Mouse (Mus musculus): ENCODE measurements around the gene Galnt6.
A peak's percentile ranks its signal among the peaks of the same experiment; 100 is the strongest.
"Not testable (repeated sequence)": the region's sequence is repeated elsewhere in the genome, so short reads cannot be mapped to it uniquely, and the experiment has no call there.

The Galnt6 gene

DNA sequence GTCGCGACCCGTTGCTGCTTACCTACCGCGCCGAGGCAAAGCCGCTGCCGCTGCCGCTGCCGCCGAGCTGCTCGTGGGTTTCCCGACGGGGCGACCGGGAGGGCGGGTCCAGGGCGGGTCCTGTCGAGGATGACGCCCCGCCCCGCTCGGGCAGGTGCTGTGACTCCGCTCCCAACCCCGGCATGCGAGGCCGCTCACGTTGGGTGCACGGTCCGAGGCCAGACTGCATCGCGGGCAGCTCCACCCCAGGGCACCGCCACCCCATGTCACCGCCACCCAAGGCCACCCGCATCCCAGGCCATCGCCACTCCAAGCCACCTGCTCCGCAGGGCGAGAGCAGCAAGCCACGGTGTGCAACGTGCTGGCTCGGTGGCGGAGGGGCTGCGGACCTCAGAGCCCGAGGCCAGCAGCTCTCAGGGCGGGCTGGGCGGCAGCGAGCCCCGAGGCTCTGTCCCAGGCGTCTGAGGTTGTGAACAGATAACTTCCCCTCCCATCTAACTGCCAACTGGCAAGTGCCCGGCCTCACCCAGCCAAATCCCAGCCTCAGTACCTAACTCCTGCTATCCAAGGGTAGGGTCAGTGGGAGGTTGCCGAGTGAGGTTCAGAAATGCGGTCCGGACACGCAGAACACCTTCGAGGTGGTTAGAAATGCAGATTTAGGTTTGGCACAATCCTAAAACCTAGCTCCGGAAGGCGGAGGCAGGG, at the start of gene Galnt6:
TSS of gene Galnt6 (minus strand) at position 96 of the 705 bp plus-strand sequence.
- peak; percentile 72 for DNase-seq

DNA sequence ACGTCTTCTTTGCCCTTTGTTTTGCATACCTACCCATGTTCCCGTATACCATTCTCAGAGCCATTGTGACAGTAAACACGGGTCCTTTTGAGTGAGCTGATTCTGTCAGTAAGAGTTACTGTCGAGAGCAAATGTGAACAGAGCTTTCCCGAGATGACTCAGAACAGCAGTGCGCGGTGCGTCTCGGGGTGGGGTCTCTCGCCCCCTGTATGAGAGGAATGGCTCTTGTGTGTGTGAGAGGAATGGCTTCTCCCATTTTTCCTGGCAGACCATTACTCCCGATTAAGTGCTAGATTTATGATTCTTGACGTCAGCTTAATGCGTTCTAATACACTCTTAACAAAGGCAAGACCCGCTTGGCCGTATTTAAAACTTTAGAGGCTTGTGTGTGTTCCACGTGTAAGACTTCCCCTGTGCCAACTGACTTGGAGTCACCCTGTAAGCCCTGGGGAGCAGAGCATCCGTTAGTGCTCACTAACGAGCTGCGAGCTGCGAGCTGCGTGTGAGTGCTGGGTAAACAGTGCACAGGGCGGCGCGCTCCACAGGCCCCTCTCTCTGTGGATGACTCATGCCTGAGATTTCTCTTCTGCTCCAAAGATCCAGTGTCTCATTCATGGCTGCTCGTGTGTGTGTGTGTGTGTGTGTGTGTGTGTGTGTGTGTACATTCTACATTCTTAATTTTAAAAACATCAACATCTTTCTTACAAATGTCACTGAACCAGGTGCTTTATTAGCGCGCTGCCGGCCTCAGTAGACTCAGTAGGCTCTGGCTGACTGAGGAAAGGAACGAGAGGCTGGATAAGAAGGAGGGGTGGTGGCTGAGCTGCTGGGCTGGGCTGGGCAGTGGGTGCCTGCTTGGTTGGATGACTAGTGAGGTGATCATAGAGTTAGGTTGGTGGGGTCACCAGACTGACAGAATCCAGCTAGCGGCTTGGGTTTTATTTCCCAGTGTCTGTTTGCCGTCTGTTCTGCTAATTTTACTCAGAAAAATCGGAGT, 48.1 kb upstream of the Galnt6 start:
- no peak for DNase-seq

DNA sequence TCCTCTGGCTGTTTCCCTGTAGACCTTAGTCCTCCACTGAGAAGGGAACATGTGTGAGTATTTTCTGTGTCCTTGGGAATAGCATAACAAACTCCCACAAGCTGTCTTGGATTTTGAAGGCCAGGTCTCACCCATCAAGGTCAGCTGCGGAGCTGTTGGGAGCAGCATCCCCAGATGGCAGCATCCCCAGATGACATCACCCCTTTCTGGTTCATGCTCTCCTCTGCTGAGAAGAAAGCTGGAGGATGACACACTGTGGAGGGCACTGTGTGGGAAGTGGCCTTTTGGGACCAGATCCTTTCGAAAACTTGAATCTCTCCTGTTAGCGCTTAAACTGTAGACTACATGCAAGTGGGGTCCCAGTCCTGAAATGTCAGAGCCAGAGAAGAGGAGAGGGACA, 47.2 kb upstream of the Galnt6 start:
- DNase-seq = no peak

DNA sequence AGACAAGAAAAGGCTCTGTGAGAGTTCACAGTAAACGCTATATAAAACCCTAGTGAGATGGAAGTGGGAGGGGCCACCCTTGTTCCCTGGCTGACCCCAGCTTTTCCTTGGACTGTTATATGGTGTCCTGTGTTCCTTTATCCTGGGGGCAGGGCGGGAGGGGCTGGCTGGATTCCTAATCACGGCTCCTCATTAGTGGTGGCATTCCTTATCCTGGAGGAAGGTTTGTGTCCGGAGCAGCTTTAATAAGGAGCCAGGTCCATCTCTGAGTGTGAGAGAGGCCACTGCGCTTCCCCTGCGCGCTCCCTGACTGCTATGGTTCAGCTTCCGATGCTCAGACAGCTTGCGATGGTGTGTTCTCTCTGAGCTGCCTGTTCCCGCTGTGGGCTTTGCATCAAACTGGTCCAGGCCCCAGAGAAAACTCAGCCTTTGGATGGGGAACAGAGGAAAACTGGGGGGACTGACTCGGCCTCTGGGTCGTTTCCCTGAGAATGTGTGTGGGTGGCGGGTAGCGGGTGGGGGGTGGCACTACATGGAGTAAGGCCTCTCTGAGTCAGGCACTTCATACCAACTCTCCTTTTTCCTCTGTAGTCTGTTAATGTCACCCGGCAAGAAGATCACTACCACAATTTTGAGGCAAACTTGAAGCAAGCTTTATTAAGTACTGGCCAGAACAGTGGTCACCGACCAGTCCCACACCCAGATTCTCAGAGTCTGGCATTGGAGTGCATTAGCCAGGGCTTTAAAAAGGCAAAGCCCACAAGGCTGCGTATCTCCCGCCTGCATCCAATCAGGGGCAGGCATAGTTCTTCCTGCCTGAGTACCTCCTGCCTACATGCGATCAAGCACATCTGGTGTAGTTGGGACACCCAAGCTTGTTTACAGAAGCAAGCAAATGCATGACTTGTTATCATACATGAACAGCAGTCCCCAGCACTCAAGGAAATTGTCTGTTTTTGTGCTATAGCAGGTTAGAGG, 46.3 kb upstream of the Galnt6 start:
- no peak for DNase-seq

DNA sequence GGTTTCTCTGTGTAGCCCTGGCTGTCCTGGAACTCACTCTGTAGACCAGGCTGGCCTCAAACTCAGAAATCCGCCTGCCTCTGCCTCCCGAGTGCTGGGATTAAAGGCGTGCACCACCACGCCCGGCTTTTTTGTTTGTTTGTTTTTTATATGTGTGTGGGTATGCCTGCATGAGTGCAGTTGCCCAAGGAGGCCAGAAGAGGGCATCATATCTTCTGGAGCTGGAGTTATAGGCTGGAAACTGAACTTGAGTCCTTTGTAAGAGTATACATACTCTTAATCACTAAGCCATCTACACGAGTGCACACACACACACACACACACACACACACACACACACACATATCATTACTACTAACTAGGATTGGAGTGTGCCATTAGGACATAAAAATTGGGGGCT, 44.7 kb upstream of the Galnt6 start:
- DNase-seq = not testable (repeated sequence)

DNA sequence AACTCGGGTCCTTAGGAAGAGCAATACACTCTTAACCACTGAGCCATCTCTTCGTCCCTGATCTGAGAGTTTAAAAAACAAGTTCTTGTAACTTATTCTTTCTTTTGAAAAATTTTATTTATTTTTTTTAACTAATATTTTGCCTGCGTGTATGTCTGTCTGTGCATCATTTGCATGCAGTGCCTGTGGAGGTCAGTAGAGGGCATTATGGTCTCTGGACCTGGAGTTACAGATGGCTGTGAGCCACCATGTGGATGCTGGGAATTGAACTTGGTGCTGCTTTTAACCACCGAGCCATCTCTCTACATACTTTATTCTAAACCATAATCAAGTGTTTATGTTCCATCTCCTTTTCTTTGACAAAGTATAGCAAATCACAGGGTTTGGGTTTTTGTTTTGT, 43.5 kb upstream of the Galnt6 start:
- DNase-seq = no peak

DNA sequence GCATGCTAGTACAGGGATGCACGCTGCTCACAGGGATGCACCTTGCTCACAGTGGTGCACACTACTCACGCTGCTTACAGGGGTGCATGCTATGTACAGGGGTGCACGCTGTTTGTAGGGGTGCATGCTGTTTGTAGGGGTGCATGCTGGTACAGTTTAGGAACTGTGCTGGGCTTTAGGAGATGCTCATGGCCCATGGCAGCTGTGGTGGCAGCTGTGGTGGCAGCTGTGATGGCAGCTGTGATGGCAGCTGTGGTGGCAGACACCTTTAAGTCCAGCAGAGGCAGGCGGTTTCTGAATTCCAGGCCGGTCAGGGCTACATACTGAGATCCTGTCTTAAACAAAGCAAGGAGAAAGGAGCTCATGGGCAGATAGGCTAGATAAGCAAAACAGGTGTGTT, 41.2 kb upstream of the Galnt6 start:
- DNase-seq = no peak

DNA sequence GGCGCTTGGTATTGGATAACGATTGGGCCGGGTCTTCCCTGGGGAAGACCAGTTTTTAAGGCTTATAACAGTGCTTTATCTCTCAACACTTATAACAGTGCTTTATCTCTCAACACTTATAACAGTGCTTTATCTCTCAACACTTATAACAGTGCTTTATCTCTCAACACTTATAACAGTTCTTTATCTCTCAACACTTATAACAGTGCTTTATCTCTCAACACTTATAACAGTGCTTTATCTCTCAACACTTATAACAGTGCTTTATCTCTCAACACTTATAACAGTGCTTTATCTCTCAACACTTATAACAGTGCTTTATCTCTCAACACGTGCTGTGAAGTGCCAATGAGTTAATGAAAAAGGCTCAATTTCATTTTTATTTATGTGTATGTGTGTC, 39.8 kb upstream of the Galnt6 start:
- DNase-seq = not testable (repeated sequence)

DNA sequence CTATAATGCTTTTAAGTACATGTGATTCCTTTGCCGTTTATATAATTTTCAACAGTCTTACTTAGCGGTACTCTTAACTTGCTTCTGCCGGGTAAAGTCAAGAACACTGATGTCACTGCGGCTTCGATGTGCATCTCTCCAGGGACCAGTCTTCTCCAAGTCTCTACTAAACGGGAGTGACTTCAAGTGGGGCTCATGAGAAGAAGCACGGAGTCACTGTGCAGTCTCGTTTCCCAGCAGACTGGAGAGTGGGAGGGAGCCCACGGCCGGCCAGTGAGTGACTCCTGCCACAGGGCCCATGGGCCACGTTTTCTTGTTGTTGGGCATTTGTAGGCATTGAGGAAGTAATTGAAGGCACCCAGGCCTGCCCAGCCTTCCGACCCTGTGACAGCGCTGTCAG, 38.7 kb upstream of the Galnt6 start:
- DNase-seq = no peak

DNA sequence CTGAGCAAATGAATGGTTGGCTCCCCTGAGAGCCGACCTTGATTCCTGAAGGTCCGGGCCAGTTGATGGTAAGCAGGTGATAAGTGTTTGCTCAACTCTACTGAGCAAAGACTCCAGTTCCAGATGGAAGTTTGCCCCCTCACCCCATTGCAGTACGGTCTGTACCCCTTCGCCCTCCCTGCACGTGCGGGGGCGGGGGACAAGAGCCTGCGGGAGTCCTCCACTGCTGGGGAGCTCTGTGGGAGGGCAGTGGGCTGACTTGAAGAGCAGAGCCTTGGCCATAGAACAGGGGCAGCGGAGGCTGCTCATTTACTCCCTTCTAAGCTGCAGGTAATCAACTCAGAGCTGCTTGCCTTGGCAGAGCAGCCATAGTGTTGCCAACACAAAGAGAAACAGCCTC, 37.6 kb upstream of the Galnt6 start:
- no peak for DNase-seq

DNA sequence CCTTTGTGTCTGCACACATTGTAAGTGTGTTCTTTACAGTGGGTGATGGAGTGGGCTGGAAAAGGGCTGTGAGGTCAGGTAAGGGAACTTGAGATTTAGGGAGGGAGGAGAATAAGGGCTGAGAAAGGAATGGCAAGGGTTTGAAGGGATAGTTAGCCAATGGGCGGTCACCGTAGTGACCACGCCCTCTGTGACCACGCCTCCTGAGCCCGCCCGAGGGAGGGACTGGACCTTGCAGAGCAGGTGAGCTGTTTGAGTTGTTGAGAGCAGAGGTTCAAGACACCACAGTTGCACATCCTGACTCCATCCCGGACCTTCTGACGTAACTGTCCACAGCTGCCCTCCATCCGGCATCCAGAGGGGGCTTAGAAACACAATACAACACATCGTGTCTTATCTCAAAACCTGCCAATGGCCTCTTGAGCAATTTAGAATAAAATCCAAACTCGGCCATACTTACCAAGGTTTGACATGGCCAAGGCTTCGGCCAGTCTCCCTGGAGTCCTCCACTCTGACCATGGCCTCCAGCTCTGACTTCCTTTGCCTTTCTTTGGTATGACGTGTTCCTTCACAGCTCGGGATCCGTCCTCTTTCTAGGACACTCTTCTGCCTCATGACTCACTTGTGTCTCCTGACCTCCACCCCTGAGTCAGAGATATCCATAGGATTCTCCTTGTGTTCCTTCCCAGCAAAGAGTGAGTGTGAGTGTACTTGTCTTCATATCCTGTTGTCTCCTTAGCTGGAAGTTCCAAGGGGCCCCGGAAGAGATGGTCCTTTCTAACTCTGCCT, 35.2 kb upstream of the Galnt6 start:
- no peak for DNase-seq

DNA sequence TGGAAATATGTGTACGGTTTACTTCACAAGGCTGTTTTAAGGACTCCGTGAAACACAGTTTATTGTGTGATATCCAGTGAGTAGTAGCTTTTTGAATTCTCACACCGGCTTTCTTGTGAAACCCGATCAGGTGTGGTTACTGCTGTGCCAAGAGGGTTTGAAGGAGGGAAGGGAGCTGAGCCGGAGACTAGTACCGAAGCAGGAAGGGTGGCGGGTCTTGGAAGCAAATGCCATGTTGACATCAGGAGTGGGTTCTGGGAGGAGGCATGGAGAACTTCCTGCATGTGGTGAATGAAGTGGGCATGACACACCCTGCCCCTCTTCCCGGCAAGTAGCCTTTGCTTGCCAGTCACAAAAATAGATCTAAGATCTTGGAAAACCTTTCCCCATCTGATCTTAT, 33.5 kb upstream of the Galnt6 start:
- no peak for DNase-seq

DNA sequence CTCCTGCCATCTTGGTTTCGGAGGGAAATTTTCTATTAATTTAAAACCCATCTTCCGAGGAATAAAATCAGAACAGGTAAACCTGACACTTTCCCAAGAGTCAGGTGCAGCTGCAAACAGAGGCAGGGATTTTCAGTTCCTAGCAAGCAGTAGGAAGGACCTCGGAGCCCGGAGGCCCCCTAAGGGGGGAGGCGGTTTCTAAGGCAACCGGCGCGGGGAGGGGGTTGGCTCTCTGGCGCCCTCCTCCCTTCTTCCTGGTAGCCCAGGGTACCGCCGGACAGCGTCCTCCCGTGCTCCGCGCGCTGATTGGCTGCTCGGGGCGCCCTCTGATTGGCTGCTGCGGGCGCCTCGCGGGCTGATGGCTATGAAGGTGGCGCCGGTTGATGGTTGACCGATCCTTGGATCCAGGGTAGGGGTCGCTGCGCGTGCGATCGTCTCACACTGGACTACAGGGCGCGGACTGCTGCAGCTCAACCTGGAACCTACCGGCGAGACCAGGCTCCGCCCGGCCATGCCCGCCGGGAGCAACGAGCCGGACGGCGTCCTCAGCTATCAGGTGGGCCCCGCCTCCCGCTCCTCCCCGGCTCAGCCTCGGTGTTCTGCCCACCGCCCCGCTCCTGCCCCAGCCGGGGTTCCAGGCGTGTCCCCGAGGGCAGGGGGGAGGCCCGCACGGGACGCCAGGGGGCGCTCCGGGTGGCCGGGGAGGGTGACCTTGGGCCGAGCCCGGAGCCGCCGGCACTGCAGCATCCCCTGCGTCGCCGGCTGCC, 32.4 kb upstream of the Galnt6 start, which contains the start of gene Slc4a8:
TSS of gene Slc4a8 (plus strand) at position 329 of the 767 bp plus-strand sequence.
- DNase-seq = peak; percentile 83

DNA sequence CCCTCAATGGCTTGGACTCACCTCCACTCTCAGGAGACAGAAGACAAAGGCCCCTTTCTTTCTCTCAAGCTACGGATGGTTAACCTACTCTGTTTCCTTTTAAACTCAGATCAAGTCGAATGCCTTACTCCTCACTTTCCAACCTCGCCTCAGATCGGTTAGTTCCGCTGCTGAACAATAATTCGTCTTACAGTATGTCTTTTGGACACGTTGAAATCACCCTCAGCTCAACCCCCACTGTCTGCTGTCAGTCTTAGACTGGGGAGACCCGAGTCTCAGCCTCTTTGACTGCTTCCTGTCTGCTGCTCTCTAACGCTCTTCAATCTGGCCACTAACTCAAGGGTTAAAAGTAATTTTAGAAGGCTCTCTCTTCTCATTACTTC, 31.9 kb upstream of the Galnt6 start:
- no peak for DNase-seq

DNA sequence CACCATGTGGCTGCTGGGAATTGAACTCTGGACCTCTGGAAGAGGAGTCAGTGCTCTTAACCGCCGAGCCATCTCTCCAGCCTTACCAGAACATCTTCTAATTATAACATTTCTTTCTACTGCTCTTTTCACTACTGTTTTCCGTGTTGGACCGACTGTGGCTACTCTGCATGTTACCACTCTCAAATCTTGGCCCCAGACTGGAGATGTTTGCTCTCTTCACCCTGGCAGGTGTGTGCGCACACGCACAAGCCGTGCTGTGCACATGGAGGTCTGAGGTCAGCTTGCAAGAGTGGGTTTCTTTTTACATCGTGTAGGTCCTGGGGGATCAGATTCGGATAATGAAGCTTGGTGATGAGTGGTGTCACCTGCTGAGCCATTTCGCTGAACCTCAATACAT, 30.1 kb upstream of the Galnt6 start:
- DNase-seq = no peak

DNA sequence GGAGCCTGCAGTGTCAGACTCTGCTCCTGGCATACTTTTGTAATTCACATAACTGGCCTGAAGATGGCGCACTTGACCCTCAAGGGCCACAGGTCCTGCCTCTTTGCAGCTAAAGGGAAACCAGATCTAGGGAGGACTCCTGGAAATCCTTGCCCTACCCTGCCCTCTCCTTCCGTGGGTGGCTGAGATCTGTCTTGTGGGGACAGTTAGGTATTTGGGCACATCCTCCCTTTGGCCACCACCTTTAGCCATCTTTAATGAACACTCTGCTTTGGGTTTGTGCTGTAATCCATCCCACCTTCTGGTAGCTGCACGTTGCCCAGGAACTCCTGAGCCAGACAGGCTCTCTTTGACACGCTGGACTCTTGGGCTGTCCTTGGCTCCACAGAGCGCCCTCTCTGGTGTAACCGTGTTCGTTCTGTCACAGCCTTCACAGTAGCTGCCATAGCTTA, 28.4 kb upstream of the Galnt6 start:
- peak; percentile 67 for DNase-seq

DNA sequence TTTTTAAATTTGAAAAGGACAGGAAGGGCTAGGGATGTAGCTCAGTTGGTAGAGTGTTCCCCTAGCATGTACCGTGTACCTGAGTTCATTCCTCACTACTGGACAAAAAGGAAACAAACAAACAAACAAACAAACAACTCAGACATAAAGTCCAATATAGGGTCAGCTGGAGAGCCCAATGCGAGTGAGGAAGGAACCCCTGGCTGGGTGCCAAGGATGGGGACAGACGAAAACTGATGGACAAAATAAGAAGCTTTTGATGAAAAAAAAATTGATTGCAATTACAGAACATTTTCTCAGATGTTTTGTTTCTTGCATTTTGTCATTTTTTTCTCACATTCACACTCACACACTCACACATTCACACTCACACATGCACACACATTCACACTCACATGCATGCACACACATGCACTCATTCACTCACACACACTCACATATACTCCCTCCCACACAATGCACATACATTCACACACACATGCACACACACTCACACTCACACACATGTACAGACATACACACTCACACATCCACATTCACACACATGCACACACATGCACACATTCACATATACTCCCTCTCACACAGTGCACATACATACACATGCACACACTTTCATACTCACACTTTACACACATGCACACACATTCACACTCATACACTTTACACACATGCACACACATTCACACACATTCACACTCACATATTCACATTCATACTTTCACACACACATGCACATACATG, 26.9 kb upstream of the Galnt6 start:
- DNase-seq = no peak

DNA sequence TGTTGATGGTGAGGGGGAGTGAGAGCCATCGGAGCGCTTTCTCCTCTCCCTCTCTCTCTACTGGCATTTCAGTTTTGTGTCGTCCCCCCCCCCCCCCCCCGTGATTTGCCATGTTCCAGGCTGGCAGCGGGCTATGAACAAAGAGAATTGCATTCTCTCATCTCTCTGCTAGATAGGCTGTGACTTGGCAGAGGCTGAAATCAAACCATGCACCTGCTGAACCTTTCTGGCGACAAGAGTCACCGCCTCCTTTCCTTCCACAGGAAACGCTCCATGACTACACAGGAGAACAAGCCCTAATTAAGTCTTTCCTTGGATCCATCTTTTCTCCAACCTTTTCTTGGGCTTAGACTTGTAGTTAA, 26.3 kb upstream of the Galnt6 start:
- no peak for DNase-seq

DNA sequence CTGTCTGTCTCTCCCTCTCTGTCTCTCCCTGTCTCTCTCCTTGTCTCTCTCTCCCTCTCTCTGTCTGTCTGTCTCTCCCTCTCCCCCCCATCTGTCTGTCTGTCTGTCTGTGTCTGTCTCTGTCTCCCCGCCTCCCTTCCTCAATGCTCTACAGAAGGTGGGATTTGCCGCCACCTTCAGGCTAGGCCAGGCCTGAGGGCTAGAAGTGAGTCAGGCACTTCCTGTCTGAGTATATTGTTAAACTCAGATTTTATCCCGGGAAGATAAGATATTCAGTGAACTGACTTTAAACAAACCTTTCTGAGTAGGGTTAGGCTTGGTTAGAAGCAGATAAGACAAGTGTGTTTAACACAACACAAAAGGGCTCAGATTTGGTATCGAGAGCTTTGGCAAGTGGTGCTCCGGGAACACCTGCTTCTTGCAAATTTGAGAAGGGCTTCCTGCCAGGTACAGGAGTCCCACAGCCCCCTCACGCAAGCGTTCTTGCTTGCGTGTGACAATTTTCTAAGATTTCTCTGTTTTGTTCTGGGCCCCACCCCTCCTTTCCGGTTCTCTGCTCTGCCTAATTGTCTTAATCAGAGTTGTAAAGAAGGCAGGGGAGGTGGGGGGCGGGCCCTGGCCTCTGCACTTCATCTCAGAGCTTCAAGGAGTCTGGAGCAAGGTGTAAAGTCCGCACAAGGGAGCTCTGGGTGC, 25.8 kb upstream of the Galnt6 start:
- peak; percentile 39 for DNase-seq

DNA sequence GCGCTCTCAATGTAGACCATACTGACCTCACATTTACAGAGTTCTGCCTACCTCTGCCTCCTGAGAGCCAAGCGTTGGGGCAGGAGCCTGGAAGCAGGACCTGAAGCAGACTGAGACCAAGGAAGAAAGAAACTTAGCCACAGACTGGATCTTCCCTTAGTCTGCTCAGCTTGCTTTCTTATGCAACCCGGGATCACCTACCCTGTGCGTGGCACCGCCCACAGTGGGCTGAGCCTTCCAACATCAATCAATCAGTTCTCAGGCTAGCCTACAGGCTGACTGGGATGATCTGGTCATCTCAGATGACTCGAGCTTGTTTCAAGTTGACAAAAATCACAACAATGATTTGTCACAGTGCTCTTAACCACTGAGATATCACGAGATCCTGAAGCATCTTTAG, 24.9 kb upstream of the Galnt6 start:
- no peak for DNase-seq

Measured in liver (tissue).